Mouse (Mus musculus) layer of hippocampus, postnatal 14 days (tissue): Measurements from ENCODE around the gene Fibp. TPM values are rescaled to one million over a fixed set of nuclear protein-coding genes. Genes with fewer than 3 reads are reported as not detected.
A peak's percentile ranks its signal among the peaks of the same experiment; 100 is the strongest.

Source experiments
- DNase-seq, 2 experiments: peaks; one replicate each; pipeline ENCODE4 v3.0.0; 2021 to 2022; ENCODE audit warnings: low spot score in 2 of 2, mixed read lengths in 1 of 2
- long read RNA-seq, 2 experiments: library from polyadenylated mRNA; stranded (forward); transcript quantifications; one replicate each; pipeline ENCODE4 v2.0.0; 2021
- total RNA-seq, 2 experiments: library from RNA; stranded (reverse); gene quantifications; 2 replicates each; pipeline ENCODE4 v1.2.3; 2021

The Fibp gene
- 100 to 1,000 TPM in 1 of 2 experiments, 10 to 100 TPM in 1; 96.3 to 101 TPM for total RNA-seq
- long read RNA-seq, experiment 1, transcript Fibp-205 (10 exons, 1,209 nt), result major isoform, 15 of 35 reads
- long read RNA-seq, experiment 1, partial matches to known transcripts, result 1 of 35 reads
- long read RNA-seq, experiment 1, other reads (novel, unspliced or antisense), result 15 of 35 reads
- long read RNA-seq, experiment 2, transcript Fibp-201 (10 exons, 1,215 nt), result minor isoform, 9 of 50 reads
- long read RNA-seq, experiment 2, transcript Fibp-205 (10 exons, 1,209 nt), result major isoform, 14 of 50 reads
- long read RNA-seq, experiment 2, partial matches to known transcripts, result 9 of 50 reads
- long read RNA-seq, experiment 2, other reads (novel, unspliced or antisense), result 18 of 50 reads

DNA sequence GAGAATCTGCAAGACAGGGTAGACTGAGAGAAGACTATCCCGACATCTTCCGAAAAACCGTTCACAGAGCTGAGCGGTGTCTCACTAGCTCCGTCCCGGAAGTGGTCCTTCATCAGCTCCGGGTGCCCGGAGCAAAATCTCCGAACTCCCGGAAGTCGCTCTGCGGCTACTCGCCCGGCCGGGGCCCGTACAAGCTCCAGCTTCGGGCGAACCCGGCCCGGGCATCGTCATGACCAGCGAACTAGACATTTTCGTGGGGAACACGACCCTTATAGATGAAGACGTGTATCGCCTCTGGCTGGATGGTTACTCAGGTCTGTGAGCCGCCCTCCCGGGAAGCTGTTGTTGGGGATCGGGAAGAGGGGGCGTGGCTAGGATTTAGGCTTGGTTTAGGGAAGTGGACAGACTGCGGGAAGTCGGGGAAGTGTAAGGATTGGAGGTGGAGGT, at the start of gene Fibp:
Gene Fibp (plus strand): TSS at position 151 of the 447 bp plus-strand sequence.
- peak; percentile 87 to 91 for DNase-seq

DNA sequence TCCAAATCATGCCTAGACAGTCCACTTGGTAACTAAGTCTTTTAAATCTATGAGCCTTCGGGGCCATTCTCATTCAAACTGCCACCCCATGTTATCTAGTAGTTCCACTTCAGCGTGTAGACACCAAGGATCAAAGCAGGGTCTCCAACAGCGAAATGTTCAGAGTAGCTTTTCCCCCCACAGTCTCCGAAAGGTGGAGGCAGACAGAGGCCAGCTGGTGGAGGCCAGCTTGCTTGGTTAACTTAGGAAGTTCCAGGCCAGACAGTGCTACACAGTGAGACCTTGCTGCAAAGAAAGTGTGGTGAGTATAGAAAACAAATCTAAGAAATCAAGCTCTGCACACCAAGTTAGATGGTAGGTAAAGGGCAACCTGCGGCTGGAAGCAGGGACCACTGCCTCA, 49.8 kb upstream of the Fibp start:
- DNase-seq, result no peak

DNA sequence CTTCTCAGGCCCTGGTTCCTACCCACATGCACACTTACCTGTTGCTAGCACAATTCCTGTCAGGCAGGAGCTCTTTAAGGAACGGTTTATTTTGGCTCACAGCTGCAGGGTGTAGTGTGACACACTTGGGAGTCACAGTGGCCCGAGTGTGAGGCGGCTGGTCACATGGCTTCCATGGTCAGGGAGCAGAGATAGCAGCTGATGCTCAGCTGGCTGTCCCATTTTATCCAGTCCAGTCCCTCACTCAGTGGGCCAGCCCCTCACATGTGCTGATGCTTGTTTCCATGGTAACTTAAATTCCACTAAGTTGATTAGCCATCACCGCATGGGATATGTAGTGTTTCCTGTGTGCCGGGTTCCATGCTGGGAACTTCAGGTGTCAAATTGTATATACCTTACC, 48.5 kb upstream of the Fibp start:
- DNase-seq, result no peak

DNA sequence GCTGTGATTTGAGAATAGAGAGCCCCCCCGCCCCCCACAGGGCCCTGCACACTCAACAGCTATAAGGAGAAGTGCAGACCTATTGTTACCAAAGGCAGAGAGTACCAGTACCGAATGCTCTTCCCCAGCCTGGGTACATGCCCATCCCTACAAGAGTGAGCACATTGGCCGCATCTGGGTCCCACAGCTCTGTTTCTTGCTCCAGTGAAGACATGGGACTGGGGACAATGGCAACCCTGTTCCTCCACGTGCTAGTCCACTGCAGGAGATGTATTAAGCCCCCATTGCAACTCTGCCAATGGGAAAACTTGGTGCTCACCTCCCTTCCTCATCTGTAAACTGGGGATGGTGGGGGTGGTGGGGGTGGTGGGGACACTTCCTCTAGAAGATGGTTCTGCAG, 46.6 kb upstream of the Fibp start:
- DNase-seq, result no peak

DNA sequence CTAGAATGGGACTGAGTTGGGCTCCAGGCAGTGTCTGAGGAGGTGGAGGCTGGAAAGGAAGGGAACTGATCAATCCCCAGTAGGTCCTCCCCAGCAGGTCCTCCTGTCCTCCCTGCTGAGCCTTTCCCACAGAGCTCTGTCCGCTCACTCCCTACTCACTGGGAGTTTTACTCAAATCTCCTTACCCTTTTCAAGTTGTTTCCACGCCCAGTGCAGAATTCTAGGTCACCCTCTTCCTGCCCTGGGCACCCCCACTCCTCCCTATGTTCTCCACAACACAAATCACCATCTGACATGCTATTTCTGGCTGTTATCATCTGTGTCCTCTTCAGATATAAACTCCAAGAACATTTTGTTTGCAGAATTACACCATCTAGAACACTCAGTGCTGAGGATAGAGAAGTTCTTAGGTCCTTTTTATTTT, 45.9 kb upstream of the Fibp start:
- no peak for DNase-seq

DNA sequence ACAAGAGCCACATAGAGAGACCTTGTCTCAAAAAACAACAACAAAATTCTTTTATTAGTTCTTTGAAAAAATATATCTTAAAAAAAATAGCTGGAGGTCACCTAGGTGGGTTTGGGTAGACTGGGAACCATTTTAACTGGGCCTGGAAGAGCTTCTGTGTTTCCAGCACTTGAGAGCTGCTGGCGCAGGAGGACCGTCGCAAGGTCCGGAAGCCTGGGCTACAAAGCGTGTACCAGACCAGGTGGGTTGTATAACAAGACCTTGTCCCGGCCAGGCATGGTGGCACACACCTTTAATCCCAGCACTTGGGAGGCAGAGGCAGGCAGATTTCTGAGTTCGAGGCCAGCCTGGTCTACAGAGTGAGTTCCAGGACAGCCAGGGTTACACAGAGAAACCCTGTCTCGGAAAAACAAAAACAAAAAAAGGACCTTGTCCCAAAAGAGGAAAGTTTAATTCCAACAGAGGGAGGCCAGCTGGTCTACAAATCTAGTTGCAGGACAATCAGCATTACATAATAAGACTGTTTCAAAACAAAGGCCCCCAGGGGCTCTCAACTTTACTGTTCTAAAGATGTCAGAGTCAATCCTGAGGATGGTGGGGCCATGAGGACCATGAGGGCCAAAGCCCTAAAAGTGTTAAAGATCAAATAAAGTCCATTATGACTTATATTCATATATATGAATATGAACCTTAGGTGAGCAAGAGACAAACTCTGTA, 41.5 kb upstream of the Fibp start:
- no peak for DNase-seq

DNA sequence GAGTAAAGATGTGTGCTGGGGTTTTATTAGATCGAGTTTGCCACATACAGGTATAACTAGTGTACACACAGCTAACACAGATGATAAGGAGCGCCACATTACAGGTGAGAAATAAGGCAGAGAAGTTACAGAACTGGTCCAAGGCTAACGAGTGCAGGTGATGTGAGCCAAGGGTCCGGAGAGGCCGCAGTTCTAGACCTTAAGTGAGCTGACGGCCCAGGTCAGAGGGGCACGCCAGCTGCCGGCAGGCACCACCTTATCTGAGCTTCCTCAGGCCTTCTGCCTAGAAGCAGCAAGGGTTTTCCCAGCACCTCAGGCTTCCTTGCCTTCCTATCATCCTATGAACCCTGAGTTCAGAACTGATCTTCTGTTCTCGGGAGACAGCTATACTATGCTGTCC, 40.8 kb upstream of the Fibp start:
- DNase-seq, result no peak

DNA sequence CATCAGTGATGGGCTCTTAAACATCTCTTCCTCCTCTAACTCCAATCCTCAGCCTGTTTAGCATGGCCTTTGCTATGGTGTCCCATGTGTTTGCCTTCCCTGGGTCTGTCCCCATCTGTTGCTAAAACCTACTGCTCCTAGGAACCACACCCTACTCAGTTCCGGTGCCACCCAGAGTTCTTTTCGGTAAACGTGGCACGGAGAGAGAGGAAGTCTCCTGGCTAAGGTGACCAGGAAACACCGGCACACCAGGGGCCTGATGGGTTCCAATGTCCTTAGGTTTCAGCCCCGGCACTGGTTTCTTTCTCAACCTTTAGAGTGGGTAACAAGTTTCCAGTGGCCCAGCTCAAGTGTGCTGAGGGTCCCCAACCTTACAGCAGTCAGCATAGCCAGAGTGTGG, 39.8 kb upstream of the Fibp start:
- DNase-seq, result no peak

DNA sequence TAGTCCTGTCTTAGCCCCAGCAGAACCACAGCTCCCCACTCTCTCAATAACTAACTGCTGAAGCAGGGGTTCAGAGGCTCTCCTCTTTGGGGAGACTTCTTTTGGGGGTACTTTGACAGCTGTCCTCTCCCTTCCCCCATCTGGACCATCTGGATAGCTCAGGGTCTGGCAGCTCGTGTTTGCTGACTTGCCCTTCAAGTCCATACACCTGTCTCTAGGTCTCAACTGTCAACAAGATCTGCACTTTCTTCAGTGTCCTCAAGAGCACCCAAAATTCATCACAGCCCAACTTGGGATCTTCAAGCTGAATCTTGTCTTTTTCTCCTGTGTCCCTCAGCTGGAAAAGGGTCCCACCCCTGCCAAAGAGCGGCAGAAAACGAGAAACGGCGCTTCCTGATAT, 38.6 kb upstream of the Fibp start:
- no peak for DNase-seq

DNA sequence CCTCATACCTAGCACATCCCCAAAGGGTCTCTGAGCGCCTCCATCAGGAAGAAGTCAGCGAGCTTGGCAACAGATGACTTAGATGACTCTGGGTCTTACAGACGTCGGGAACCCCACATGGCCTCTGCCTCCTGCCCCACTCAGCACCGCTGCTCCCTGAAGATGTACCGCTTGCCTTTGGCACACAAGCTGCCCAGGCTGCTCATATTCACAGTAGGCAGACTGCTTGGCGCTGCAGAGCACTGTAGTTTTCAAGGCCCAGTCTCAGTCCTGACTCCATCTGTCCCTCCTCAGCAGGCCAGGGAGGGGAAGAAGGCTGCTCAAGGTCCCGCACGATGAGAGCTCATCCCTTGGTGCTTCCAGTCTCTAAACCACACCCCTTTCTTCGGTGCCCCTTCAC, 38.1 kb upstream of the Fibp start:
- no peak for DNase-seq

DNA sequence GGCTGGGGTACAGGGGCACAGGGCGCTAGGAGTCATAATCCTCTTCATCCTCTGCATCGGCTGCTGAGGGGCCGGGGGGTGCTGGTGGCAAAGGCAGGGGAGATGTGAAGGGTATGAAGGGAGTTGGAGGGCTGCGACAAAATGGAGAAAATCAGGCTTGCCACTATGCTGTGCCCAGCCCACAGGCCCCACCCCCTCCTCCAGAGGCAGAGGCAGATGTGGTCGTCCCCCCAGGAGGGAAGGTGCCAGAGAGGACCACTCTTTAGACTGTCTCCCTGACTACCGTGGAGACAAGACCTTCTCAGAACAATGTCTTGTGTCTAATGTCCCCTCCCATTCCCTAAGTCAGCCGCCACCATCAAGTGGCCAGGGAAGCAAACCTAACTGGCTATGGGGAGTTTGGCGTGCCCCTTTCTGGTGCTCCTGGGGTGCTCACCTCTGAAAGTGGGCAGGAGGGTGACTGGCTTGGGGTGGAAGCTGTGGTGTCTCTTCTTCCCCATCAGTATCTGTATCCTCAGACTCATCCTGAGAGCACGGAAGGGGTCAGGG, 37.4 kb upstream of the Fibp start:
- DNase-seq, result no peak

DNA sequence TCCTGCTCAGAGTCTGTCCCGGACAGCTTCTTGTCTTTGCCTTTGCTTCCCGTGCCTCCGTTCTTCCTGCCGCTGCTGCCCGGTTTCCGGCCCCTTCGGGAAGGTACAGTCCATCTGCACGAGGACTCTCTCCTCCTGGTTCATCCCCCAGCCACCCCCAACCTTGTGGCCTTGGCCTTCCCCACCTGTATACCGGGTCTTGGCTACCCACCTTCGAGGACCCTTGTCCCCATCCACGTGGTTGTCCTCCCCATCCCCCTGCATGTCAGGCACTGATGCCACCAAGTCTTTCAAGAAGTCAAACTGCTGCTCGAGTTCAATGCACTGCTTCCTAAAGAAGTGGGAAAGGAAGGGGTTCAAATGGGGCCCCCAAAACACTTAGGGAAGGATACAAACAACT, 36.9 kb upstream of the Fibp start:
- DNase-seq, result no peak

DNA sequence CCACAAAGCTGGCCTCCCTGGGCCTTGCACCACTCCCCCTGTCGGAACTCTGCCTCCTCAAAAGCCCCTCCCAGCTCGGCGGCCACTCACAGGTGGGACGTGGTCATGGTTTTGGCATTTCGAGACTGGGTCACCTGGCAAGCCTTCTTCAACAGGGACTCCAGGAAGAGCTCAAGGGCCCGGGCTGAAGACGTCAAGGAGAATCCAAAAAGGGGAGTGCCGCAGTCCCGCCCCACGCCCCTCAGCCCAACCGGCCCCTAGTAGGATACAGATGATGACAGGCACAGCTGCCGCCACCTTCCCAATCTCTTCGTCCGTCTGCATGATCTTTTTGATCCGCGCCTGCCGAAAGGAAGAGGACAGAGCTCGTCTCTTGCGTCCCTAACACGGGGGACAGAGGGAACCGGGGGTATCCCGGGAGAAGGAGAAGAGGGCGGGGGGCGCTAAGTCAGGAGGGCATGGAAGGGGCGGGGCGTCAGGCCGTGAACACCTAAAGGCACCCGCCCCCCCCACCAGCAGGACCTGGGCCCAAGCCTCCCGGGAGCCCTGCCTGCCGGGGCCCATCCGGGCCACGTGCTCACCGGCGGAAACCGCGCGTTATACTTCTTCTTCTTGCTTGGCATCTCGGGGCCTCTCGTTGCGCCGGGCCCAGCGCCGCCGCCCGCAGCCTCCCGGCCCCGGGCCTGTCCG, 36.2 kb upstream of the Fibp start:
- peak; percentile 63 to 69 for DNase-seq

DNA sequence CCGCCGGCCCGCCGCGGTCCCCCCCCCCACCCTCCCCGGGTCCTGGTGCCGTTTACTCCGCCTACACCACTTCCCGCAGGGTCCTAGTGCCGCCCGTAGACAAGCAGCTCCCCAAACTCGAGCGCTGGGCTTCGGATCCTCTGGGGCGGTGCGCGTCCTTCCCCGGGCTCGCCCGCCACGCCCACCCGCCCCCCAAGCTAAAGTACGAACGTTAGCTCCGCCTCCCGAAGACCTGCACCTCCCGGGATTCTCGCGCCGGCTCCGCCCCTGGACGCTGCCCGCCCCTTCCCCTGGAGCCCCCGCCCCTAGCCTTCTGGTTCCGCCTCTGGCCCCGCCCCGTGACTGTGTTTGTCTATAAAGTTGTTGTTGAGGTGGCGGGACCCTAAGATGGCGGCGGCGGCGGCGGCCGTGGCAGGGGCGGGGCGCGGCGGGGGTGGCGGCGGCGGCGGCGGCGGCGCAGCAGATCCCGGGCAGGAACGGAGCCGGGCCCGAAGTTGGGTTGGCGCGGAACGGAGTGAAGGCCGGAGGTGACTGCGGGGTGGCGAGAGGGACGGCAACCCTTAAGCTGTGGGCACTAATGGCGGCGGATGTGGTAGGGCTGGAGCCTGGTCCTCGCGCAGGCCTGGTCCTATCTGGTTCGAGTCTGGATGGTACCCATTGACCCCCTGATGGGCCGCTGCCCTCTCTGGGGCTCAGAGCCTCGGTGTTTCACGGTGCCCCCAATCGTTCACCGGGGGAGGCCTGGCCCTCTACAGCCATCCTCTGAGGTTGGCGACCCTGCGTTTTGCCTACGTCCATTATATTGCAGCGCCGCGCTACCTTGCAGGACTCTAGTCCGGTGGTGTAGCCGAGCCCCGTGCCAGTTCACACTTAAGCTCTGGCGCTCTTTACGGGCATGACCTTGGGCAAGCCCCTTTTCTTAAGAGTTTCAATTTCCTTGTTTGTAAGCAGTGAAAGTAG, 35.4 kb upstream of the Fibp start, which contains the start of the genes Drap1 and AI837181:
Gene Drap1 (minus strand): TSS at position 198 of the 960 bp plus-strand sequence.
Gene AI837181 (plus strand): TSS at position 363 of the 960 bp plus-strand sequence.
- DNase-seq, result peak; percentile 92 to 95

DNA sequence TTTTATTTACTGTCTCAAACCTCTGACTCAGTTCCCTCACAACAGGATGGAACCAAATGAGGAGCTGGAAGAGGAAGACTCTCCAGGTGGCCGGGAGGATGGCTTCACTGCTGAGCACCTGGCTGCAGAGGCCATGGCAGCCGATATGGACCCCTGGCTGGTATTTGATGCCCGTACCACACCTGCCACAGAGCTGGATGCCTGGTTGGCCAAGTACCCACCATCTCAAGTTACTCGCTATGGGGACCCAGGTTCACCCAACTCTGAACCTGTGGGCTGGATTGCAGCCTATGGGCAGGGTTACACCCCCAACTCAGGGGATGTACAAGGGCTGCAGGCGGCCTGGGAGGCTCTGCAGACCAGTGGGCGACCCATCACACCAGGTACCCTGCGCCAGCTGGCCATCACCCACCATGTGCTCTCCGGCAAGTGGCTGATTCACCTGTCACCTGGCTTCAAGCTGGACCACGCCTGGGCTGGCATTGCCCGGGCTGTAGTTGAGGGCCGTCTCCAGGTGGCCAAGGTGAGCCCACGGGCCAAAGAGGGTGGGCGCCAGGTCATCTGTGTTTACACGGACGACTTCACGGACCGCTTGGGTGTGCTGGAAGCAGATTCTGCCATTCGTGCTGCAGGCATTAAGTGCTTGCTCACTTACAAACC, 34.4 kb upstream of the Fibp start:
- no peak for DNase-seq

DNA sequence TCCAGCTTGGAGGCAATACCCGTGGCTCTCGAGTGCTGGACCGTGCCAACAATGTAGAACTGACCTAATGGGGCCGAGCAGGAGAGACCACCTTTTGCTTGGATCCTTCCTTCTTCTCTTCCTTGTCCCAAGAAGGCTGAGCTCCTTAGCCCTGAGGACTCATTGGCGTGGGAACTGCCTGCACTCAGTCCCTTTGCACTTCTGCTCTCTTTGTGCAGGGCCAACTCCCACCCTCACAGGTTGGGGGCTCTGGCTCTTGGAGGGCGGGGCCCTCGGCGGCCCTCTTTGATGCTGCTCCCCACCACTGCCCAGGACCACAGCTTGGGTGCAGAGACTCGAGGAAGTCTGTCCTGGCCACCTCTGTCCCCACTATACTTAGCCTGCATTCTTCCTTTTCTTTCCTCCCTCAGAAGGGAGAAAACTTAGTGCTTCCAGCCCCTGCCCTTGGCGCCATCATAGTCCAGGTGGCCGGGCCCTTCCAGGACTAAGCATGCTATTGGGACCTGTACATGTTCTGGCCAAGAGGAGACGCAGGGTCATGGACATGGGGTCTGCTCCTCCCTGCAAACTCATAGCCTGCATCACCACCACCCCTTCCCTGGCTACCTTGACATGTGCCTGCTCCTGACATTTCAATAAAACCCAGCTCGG, 33.6 kb upstream of the Fibp start:
- DNase-seq, result no peak

DNA sequence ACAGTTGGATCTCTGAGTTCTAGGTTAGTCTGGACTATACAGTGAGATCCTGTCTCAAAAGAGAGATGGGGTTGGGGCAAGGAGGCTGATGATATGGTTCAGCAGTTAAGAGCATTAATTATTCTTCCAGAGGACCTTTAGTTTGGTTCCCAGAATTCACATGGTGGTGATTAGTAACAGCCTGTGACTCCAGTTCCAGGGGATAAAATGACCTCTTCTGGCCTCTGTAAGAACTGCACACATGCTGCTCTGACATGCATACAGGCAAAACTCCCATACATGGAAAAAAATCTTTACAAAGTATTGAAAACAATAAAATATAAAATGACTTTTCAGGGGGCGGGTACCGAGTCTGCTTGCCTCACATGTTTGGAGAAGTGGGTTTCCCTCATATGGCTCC, 32.3 kb upstream of the Fibp start:
- DNase-seq, result no peak

DNA sequence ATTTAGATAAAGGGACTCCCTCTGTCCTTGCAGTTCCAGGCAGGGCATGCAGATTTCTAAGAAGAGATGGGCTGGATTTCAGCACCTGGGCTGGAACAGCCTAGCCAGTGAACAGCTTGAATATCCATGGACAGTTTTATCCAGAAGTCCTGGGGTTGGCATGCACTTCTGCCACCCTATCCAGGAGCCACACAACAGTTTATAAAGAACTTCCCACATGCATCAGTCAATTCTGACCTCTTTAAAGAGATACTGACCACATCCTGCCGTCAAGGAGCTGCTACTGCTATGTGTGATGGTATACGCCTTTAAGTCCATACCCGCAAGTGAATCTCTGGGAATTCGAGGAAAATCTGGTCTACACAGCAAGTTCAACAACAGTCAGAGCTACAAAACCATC, 31.2 kb upstream of the Fibp start:
- DNase-seq, result no peak

DNA sequence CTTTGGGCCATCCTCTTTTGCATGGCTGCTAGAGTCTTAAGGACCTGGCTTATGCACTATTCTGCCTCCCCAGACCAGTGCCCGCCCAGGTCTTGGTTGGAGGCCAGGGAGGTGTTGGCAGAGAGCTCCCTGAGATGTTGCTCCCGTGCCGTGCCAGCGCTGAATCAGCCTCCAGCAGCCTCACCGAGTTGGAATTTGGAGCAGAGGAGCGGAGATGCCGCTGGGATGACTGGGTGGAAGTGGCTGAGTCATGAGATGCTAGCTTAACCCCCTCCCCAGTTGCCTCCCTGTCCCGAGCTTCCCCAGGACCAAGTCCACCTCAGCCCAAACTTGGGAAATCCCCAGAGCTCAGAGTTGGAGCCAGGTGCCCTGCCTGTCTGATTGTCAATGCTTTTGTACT, 30.6 kb upstream of the Fibp start:
- DNase-seq, result no peak
